Mouse (Mus musculus): Measurements from ENCODE around the gene Tgfb2. TPM values are rescaled to one million over a fixed set of nuclear protein-coding genes. Genes with fewer than 3 reads are reported as not detected.

Gene Tgfb2
- total RNA-seq, 1 experiment from 2014 or later = 0.05 TPM

GRCm38 (mm10) chr1:186674621-186675020 lies 31.2 kb downstream of the Tgfb2 start:
- ATAC-seq (replicated peaks in 1 of 2; ENCODE audit: insufficient read depth in 1 of 2, low FRiP score in 2 of 2, low TSS enrichment in 1 of 2, low read depth in 1 of 2, poor library complexity in 2 of 2, severe bottlenecking in 2 of 2) = no peak

GRCm38 (mm10) chr1:186673166-186673565 lies 32.6 kb downstream of the Tgfb2 start:
- ATAC-seq (replicated peaks in 1 of 2; ENCODE audit: insufficient read depth in 1 of 2, low FRiP score in 2 of 2, low TSS enrichment in 1 of 2, low read depth in 1 of 2, poor library complexity in 2 of 2, severe bottlenecking in 2 of 2) = no peak

GRCm38 (mm10) chr1:186663412-186663811 lies 42.4 kb downstream of the Tgfb2 start:
- ATAC-seq (replicated peaks in 1 of 2; ENCODE audit: insufficient read depth in 1 of 2, low FRiP score in 2 of 2, low TSS enrichment in 1 of 2, low read depth in 1 of 2, poor library complexity in 2 of 2, severe bottlenecking in 2 of 2) = no peak

GRCm38 (mm10) chr1:186662996-186663395 lies 42.8 kb downstream of the Tgfb2 start:
- no peak for ATAC-seq (replicated peaks in 1 of 2; ENCODE audit: insufficient read depth in 1 of 2, low FRiP score in 2 of 2, low TSS enrichment in 1 of 2, low read depth in 1 of 2, poor library complexity in 2 of 2, severe bottlenecking in 2 of 2)

GRCm38 (mm10) chr1:186661206-186661921 lies 44.4 kb downstream of the Tgfb2 start:
- ATAC-seq (replicated peaks in 1 of 2; ENCODE audit: insufficient read depth in 1 of 2, low FRiP score in 2 of 2, low TSS enrichment in 1 of 2, low read depth in 1 of 2, poor library complexity in 2 of 2, severe bottlenecking in 2 of 2) = no peak

- no peak for ATAC-seq (replicated peaks in 1 of 2; ENCODE audit: insufficient read depth in 1 of 2, low FRiP score in 2 of 2, low TSS enrichment in 1 of 2, low read depth in 1 of 2, poor library complexity in 2 of 2, severe bottlenecking in 2 of 2)
Measured at GRCm38 (mm10) chr1:186658783-186659182, 47.0 kb downstream of the Tgfb2 start.

- ATAC-seq (replicated peaks in 1 of 2; ENCODE audit: insufficient read depth in 1 of 2, low FRiP score in 2 of 2, low TSS enrichment in 1 of 2, low read depth in 1 of 2, poor library complexity in 2 of 2, severe bottlenecking in 2 of 2) = 0 out of 4 replicates have a peak, but pooled peaks of 1 of the 2 experiments have one; percentile 10
Measured at GRCm38 (mm10) chr1:186657559-186658219, 48.1 kb downstream of the Tgfb2 start.

- no peak for ATAC-seq (replicated peaks in 1 of 2; ENCODE audit: insufficient read depth in 1 of 2, low FRiP score in 2 of 2, low TSS enrichment in 1 of 2, low read depth in 1 of 2, poor library complexity in 2 of 2, severe bottlenecking in 2 of 2)
Measured at GRCm38 (mm10) chr1:186656732-186657329, 49.0 kb downstream of the Tgfb2 start.

- ATAC-seq (replicated peaks in 1 of 2; ENCODE audit: insufficient read depth in 1 of 2, low FRiP score in 2 of 2, low TSS enrichment in 1 of 2, low read depth in 1 of 2, poor library complexity in 2 of 2, severe bottlenecking in 2 of 2) = no peak
Measured at GRCm38 (mm10) chr1:186656201-186656600, 49.6 kb downstream of the Tgfb2 start.

GRCm38 (mm10) chr1:186655096-186655495 lies 50.7 kb downstream of the Tgfb2 start:
- ATAC-seq (replicated peaks in 1 of 2; ENCODE audit: insufficient read depth in 1 of 2, low FRiP score in 2 of 2, low TSS enrichment in 1 of 2, low read depth in 1 of 2, poor library complexity in 2 of 2, severe bottlenecking in 2 of 2) = no peak

- no peak for ATAC-seq (replicated peaks in 1 of 2; ENCODE audit: insufficient read depth in 1 of 2, low FRiP score in 2 of 2, low TSS enrichment in 1 of 2, low read depth in 1 of 2, poor library complexity in 2 of 2, severe bottlenecking in 2 of 2)
Measured at GRCm38 (mm10) chr1:186652208-186652607, 53.6 kb downstream of the Tgfb2 start.

GRCm38 (mm10) chr1:186650011-186650410 lies 55.8 kb downstream of the Tgfb2 start:
- no peak for ATAC-seq (replicated peaks in 1 of 2; ENCODE audit: insufficient read depth in 1 of 2, low FRiP score in 2 of 2, low TSS enrichment in 1 of 2, low read depth in 1 of 2, poor library complexity in 2 of 2, severe bottlenecking in 2 of 2)

- no peak for ATAC-seq (replicated peaks in 1 of 2; ENCODE audit: insufficient read depth in 1 of 2, low FRiP score in 2 of 2, low TSS enrichment in 1 of 2, low read depth in 1 of 2, poor library complexity in 2 of 2, severe bottlenecking in 2 of 2)
Measured at GRCm38 (mm10) chr1:186637304-186638213, 68.2 kb downstream of the Tgfb2 start.

GRCm38 (mm10) chr1:186635045-186635444 lies 70.7 kb downstream of the Tgfb2 start:
- ATAC-seq (replicated peaks in 1 of 2; ENCODE audit: insufficient read depth in 1 of 2, low FRiP score in 2 of 2, low TSS enrichment in 1 of 2, low read depth in 1 of 2, poor library complexity in 2 of 2, severe bottlenecking in 2 of 2) = no peak

- no peak for ATAC-seq (replicated peaks in 1 of 2; ENCODE audit: insufficient read depth in 1 of 2, low FRiP score in 2 of 2, low TSS enrichment in 1 of 2, low read depth in 1 of 2, poor library complexity in 2 of 2, severe bottlenecking in 2 of 2)
Measured at GRCm38 (mm10) chr1:186631457-186631856, 74.3 kb downstream of the Tgfb2 start.

- no peak for ATAC-seq (replicated peaks in 1 of 2; ENCODE audit: insufficient read depth in 1 of 2, low FRiP score in 2 of 2, low TSS enrichment in 1 of 2, low read depth in 1 of 2, poor library complexity in 2 of 2, severe bottlenecking in 2 of 2)
Measured at GRCm38 (mm10) chr1:186630971-186631370, 74.8 kb downstream of the Tgfb2 start.

GRCm38 (mm10) chr1:186627451-186627995 lies 78.3 kb downstream of the Tgfb2 start:
- no peak for ATAC-seq (replicated peaks in 1 of 2; ENCODE audit: insufficient read depth in 1 of 2, low FRiP score in 2 of 2, low TSS enrichment in 1 of 2, low read depth in 1 of 2, poor library complexity in 2 of 2, severe bottlenecking in 2 of 2)

Data from hematopoietic stem cell, adult 5-6 weeks (primary cell).